Mouse (Mus musculus) ES-Bruce4 (cell line): ENCODE results near the gene Ptpro. TPM values are rescaled to one million over a fixed set of nuclear protein-coding genes. Genes with fewer than 3 reads are reported as not detected.

Experiments
- H3K27ac ChIP-seq: 2 replicates; pipeline ENCODE4 v1.5.1; 2012; ENCODE audit warnings: low read length, inconsistent platforms; ENCODE audit not compliant: insufficient read depth
- H3K27me3 ChIP-seq: 2 replicates; pipeline ENCODE4 v1.6.1; 2012; ENCODE audit warnings: mild to moderate bottlenecking, low read length, inconsistent platforms; ENCODE audit not compliant: control insufficient read depth, poor library complexity, insufficient read depth, severe bottlenecking
- H3K36me3 ChIP-seq: 2 replicates; pipeline ENCODE4 v1.6.1; 2012; ENCODE audit warnings: inconsistent platforms, mild to moderate bottlenecking, low read length, moderate library complexity; ENCODE audit not compliant: control insufficient read depth, poor library complexity, insufficient read depth, severe bottlenecking
- H3K4me1 ChIP-seq: one replicate; pipeline ENCODE4 v1.8.1; 2011; ENCODE audit warnings: low read length; ENCODE audit not compliant: control insufficient read depth, insufficient read depth
- H3K4me3 ChIP-seq: 2 replicates; pipeline ENCODE4 v1.5.1; 2011; ENCODE audit warnings: low read depth, mild to moderate bottlenecking, low read length
- H3K9ac ChIP-seq: 2 replicates; pipeline ENCODE4 v1.6.1; 2012; ENCODE audit warnings: low read depth, mild to moderate bottlenecking, inconsistent platforms; ENCODE audit not compliant: poor library complexity, severe bottlenecking
- H3K9me3 ChIP-seq: replicated peaks from 2 replicates; pipeline ENCODE4 v1.6.1; 2012; ENCODE audit warnings: mild to moderate bottlenecking, low read length, inconsistent platforms; ENCODE audit not compliant: control insufficient read depth, poor library complexity, insufficient read depth, severe bottlenecking
- CTCF ChIP-seq: IDR thresholded peaks from one replicate; pipeline ENCODE4 v1.8.1; 2011; ENCODE audit warnings: low read depth, low read length
- EP300 ChIP-seq: IDR thresholded peaks from 2 replicates; pipeline ENCODE4 v1.6.1; 2011; ENCODE audit warnings: low read depth, low read length; ENCODE audit not compliant: insufficient read depth
- POLR2A ChIP-seq: IDR thresholded peaks from one replicate; pipeline ENCODE4 v1.8.1; 2011; ENCODE audit warnings: low read length; ENCODE audit not compliant: insufficient read depth
- polyA plus RNA-seq: library from polyadenylated mRNA; stranded (reverse); fragments of >200 nt; gene quantifications from 2 replicates; pipeline ENCODE4 v1.2.4, GENCODE M21; 2011; ENCODE audit warnings: low read depth; ENCODE audit not compliant: missing spikeins, insufficient read depth, insufficient read length

Ptpro gene
- polyA plus RNA-seq, 1 experiment: not detected

DNA sequence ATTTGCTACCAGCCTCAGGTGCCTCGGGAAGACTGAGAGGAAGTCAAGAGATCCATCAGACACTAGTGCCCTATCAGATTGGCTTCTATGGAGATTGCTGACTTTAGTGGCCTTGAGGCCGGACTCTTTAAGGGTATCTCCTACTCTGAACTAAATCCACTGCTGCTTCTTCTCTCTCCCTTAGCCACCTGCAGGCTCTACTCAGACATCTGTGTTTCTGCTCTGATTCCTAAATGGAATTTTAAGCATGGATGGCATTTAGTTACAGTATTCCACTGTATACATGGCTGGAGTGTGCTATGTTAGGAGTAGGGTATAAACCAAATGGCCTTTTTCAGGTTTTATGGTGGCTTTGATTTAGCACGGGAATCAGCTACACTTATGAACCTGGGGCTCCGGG lies 170.7 kb downstream of the Ptpro start:
- no peaks in the 10 kb centered on the region for H3K36me3 ChIP-seq
- TF ChIP-seq POLR2A (no peak), EP300 (no peak), CTCF (no peak)

DNA sequence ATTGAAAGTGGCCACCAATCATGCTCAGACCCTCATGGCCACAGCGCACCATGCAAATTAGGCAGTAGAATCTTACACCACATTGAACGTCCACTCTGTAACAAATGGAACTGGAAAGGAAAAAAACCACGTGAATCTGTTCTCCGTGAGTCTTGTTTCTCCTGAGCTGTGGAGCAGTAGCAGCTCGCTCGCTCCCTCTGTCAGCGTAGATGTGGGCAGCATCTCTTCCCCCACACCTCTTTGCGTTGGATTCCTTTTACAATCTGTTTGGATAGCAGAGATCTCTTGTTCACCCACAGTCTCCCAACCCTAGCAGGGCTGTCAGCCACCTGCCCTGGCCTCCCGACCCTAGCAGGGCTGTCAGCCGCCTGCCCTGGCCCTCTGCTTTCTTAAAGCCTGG lies 171.7 kb downstream of the Ptpro start:
- no peaks in the 10 kb centered on the region; the same call in 1 of the 2 replicates for H3K27me3 ChIP-seq
- no peaks in the 10 kb centered on the region for H3K36me3 ChIP-seq
- H3K27ac ChIP-seq: no peak overlapping the region
- H3K9me3 ChIP-seq: no peaks in the 10 kb centered on the region
- TF ChIP-seq CTCF (no peak), EP300 (no peak), POLR2A (no peak)
- no peaks in the 10 kb centered on the region for H3K4me1 ChIP-seq
- H3K9ac ChIP-seq: no peak overlapping the region
- no peak overlapping the region for H3K4me3 ChIP-seq

More for the DNA sequence above, 170.7 kb downstream of the Ptpro start:
- H3K27ac ChIP-seq: no peak overlapping the region
- H3K4me1 ChIP-seq: no peaks in the 10 kb centered on the region
- H3K9ac ChIP-seq: no peak overlapping the region
- no peaks in the 10 kb centered on the region for H3K9me3 ChIP-seq
- no peak overlapping the region for H3K4me3 ChIP-seq
- no peaks in the 10 kb centered on the region; the same call in 1 of the 2 replicates for H3K27me3 ChIP-seq

DNA sequence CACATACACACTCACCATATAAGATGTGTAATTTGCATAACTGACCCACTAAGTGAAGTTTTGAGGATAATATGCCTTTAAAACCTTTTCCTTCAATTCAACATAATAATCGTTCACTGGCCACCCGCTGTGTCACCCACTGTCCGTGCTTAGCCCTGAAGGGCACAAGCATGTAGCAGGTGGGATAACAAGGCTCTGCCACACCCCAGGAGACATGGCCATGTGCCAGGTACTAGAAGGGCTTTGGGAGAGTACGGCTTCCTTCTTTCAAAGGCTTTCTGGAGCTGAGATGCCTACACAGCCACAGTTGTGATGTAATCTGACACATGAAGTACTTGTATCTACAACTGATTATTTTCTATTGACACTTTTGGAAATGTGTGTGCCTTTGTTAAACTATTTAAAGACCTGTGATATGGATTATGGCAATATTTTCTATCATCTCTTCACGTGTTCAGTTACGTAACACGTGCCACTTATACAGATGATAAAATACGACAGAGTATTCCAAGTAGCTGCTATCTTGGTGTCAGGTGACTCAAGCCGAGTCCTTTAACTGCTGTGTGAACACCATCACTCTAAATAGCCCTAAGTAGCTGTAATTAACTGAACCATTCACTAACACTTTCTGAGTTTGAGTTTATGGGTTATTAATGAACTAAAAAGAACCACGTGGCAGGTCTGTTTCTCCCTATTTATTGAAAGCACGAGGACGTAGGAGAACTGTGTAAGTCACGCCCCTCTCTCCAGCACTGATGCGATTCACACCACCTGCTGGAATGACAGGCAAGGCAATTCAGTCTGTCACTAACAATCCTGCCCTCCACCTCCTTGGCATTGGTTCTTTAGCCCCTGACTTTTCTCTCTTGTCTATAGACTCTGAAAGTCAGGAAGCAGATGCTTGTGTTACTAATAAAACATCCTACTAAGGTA lies 173.6 kb downstream of the Ptpro start:
- Histone ChIP-seq H3K4me1 (no peaks in the 10 kb centered on the region), H3K9ac (no peak overlapping the region), H3K27ac (no peak overlapping the region), H3K27me3 (no peaks in the 10 kb centered on the region; the same call in 1 of the 2 replicates), H3K9me3 (no peaks in the 10 kb centered on the region; the same call in 1 of the 2 replicates), H3K4me3 (no peak overlapping the region), H3K36me3 (no peaks in the 10 kb centered on the region)
- TF ChIP-seq CTCF: no peak
- TF ChIP-seq EP300: no peak
- TF ChIP-seq POLR2A: no peak

DNA sequence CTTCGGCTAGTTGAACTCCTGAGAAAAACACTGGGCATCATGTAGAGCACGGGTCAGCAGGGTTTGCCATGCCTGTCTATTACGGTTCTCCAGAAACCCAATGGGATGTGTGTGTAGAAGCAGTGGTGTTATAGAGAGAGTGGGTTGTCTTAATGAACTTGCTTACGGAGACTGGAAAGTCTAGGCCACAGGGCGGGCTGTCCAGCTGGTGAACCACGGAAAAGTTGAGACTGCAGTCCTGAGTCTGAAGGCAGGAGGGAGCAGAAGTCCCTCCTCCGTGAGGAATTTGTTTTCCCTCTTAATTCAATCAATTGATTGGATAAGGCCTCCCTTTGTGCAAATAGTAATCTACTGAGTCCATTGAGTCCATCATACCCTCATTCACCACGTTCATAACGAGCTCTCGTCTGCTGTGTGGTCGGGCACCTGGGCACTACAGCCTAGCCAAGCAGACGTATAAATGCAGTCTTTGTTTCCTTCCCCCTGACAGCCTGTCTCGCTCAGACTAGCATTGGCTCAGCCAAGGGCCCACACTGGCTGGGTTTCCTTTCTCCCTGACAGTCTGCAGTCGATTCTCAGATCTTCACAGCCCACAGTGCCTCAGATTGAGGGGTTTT lies 181.5 kb downstream of the Ptpro start:
- Histone ChIP-seq H3K4me1 (no peaks in the 10 kb centered on the region), H3K36me3 (no peaks in the 10 kb centered on the region), H3K27me3 (no peaks in the 10 kb centered on the region; the same call in 1 of the 2 replicates), H3K4me3 (no peak overlapping the region), H3K9me3 (no peaks in the 10 kb centered on the region; the same call in none of the 2 replicates), H3K9ac (no peak overlapping the region), H3K27ac (no peak overlapping the region)
- TF ChIP-seq CTCF (no peak), EP300 (no peak), POLR2A (no peak)

DNA sequence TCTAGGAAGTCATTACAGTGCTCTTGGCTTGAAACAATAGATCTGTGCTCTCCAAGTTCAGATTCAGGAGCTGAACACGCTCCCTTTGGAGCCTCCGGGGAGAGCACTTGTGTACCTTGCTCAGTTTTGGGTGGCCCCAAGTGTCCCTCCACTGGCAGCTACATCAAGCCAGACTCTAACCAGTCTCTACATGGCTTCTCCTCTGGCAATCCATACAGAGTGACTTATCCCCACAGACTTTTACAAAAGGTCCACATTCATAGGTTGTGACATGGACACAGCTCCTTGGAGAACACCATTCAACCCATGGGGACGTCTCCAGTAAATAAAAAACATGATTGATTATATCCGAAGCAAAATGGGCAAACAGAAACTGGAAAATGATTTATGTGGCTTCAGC lies 185.4 kb downstream of the Ptpro start:
- Histone ChIP-seq H3K4me1 (no peaks in the 10 kb centered on the region), H3K36me3 (no peaks in the 10 kb centered on the region), H3K9ac (no peak overlapping the region), H3K27ac (no peak overlapping the region), H3K4me3 (no peak overlapping the region), H3K9me3 (no peaks in the 10 kb centered on the region; the same call in 1 of the 2 replicates), H3K27me3 (no peaks in the 10 kb centered on the region; the same call in 1 of the 2 replicates)
- no peak for TF ChIP-seq CTCF
- no peak for TF ChIP-seq EP300
- no peak for TF ChIP-seq POLR2A
